10 mouse cellular contexts compared by ENCODE assay signal in genomic region chr5:119706467-119706866, GRCm38 (mm10). TPM values are rescaled to one million over a fixed set of nuclear protein-coding genes. Genes with fewer than 3 reads are reported as not detected.
A peak's percentile ranks its signal among the peaks of the same experiment; 100 is the strongest.
DNase-seq lines count a peak whose midpoint lies in the region; ATAC-seq lines count a peak whose summit lies in the region.
"Had no signal": no experiment of that assay in that cellular context is flagged by ENCODE, and none has a peak within 500 bp of the region (broad histone marks: within the 10 kb centered on the region; RNA-seq: fewer than 3 reads in every experiment).

No protein-coding gene starts in this region.

- H3K9ac ChIP-seq in embryonic facial prominence, embryonic 12.5 days = peak overlapping the region; percentile 24; the same call in 1 of the 2 replicates
- 0 out of 2 replicates have a peak overlapping the region, but pooled peaks have one; percentile 31 for H3K9ac ChIP-seq in intestine, embryonic 16.5 days (ENCODE audit: low read depth, low read length)
- H3K9ac ChIP-seq in neural tube, embryonic 15.5 days (replicated peaks) = 0 out of 2 replicates have a peak overlapping the region, but pooled peaks have one; percentile 6

- H3K4me1 ChIP-seq in embryonic facial prominence, embryonic 12.5 days = 0 out of 2 replicates have a peak, but pooled peaks cover 8% of the 10 kb centered on the region
- peaks cover 4% of the 10 kb centered on the region; the same call in 1 of the 2 replicates for H3K4me1 ChIP-seq in intestine, embryonic 16.5 days (ENCODE audit: control insufficient read depth, insufficient read depth, low read length)
- peaks cover 6% of the 10 kb centered on the region for H3K4me1 ChIP-seq in neural tube, embryonic 15.5 days

- peak; percentile 23 to 45 for DNase-seq in kidney, postnatal 4 days
- DNase-seq in kidney, adult 9 months = no peak
- DNase-seq in gastrocnemius, postnatal 4 days (ENCODE audit: low spot score in 2 of 2) = no peak
- no peak for DNase-seq in spleen, postnatal 36 days (ENCODE audit: low spot score in 2 of 2)
- DNase-seq in left cerebral cortex, postnatal 10 days (ENCODE audit: extremely low spot score in 1 of 2, low spot score in 2 of 2) = no peak
- DNase-seq: cerebellum, adult 8-10 months; gastrocnemius, postnatal 25 days had no signal

- no peaks in the 10 kb centered on the region for H3K36me3 ChIP-seq in embryonic facial prominence, embryonic 12.5 days
- no peaks in the 10 kb centered on the region for H3K36me3 ChIP-seq in intestine, embryonic 16.5 days (ENCODE audit: control insufficient read depth, insufficient read depth, low read length)
- no peaks in the 10 kb centered on the region for H3K36me3 ChIP-seq in neural tube, embryonic 15.5 days

- intact Hi-C loops in left cerebral cortex, postnatal 10 days (cut with DNase I) = no loop called here

- H3K4me2 ChIP-seq in embryonic facial prominence, embryonic 12.5 days (replicated peaks) = peak overlapping the region; percentile 48
- peak overlapping the region; percentile 34; the same call in 1 of the 2 replicates for H3K4me2 ChIP-seq in intestine, embryonic 16.5 days (ENCODE audit: low read depth, low read length)
- peak overlapping the region; percentile 32 for H3K4me2 ChIP-seq in neural tube, embryonic 15.5 days

- WGBS in embryonic facial prominence, embryonic 12.5 days = 0% methylated on average over 17 of the region's 17 CpGs
- WGBS in intestine, embryonic 16.5 days = 1% methylated on average over 17 of the region's 17 CpGs
- WGBS in neural tube, embryonic 15.5 days = under 1% methylated on average over 17 of the region's 17 CpGs

- no peaks in the 10 kb centered on the region for H3K9me3 ChIP-seq in embryonic facial prominence, embryonic 12.5 days
- no peaks in the 10 kb centered on the region for H3K9me3 ChIP-seq in intestine, embryonic 16.5 days (ENCODE audit: control insufficient read depth, low read length)
- H3K9me3 ChIP-seq in neural tube, embryonic 15.5 days (replicated peaks) = no peaks in the 10 kb centered on the region

- H3K27ac ChIP-seq in embryonic facial prominence, embryonic 12.5 days = no peak overlapping the region
- no peak overlapping the region for H3K27ac ChIP-seq in intestine, embryonic 16.5 days (ENCODE audit: low read length)
- no peak overlapping the region for H3K27ac ChIP-seq in neural tube, embryonic 15.5 days (replicated peaks)

- peaks cover 16% of the 10 kb centered on the region for H3K27me3 ChIP-seq in embryonic facial prominence, embryonic 12.5 days
- H3K27me3 ChIP-seq in intestine, embryonic 16.5 days (replicated peaks; ENCODE audit: control insufficient read depth, insufficient read depth, low read length) = peaks cover 9% of the 10 kb centered on the region
- peaks cover 83% of the 10 kb centered on the region for H3K27me3 ChIP-seq in neural tube, embryonic 15.5 days (replicated peaks)

- H3K4me3 ChIP-seq in embryonic facial prominence, embryonic 12.5 days = peak overlapping the region; percentile 16; the same call in 1 of the 2 replicates
- peak overlapping the region; percentile 25 for H3K4me3 ChIP-seq in intestine, embryonic 16.5 days (ENCODE audit: low read length)
- H3K4me3 ChIP-seq in neural tube, embryonic 15.5 days (replicated peaks) = no peak overlapping the region; the same call in 1 of the 2 replicates

- ATAC-seq in embryonic facial prominence, embryonic 12.5 days (ENCODE audit: insufficient number of reproducible peaks, insufficient read depth, low FRiP score, low TSS enrichment) = no peak
- no peak for ATAC-seq in intestine, embryonic 16.5 days
- ATAC-seq in neural tube, embryonic 15.5 days (ENCODE audit: low FRiP score) = no peak

RNA-seq across cellular contexts. Expression of gene Tbx3, which starts 36.0 kb away (rescaled TPM):
- 59.5 and 65.3 TPM in 2 replicates for polyA plus RNA-seq in embryonic facial prominence, embryonic 12.5 days (2016; fragmentation: Nextera tagmentation; extraction: Ambion mirVana)
- 37.5 and 44.6 TPM in 2 replicates for polyA plus RNA-seq in intestine, embryonic 16.5 days (2015; fragmentation: Nextera tagmentation; extraction: Ambion mirVana)
- 4.1 and 8.4 TPM in 2 replicates for polyA plus RNA-seq in neural tube, embryonic 15.5 days (2015; fragmentation: Nextera tagmentation; extraction: Ambion mirVana)
- total RNA-seq in gastrocnemius, postnatal 4 days (2021) = 10 to 100 TPM; 12.8 to 14.5 TPM
- 1 to 10 TPM; 3.0 to 5.1 TPM for total RNA-seq in left cerebral cortex, postnatal 10 days (2021)

Comparison
In these comparisons a context has a peak if more than half of its experiments do, and no peak if none do; other contexts are left out.
1. DNase-seq: peak in kidney, postnatal 4 days (2 of 2); none in kidney, adult 9 months (single experiment), gastrocnemius, postnatal 4 days (0 of 2), spleen, postnatal 36 days (0 of 2) and left cerebral cortex, postnatal 10 days (0 of 2).
2. Peak in every context shown above with its lines, with median percentiles within 50 percentile points of each other: H3K4me2 ChIP-seq and H3K9ac ChIP-seq.